Mouse (Mus musculus): ENCODE data around the gene Vmn2r99.

Gene Vmn2r99

GRCm38 (mm10) chr17:19361649-19362048 is at the start of gene Vmn2r99:
TSS of gene Vmn2r99 (plus strand) at chr17:19361949.
- DNase-seq, result no peak

GRCm38 (mm10) chr17:19437623-19438022 is 75.9 kb downstream of the Vmn2r99 start:
- no peak for DNase-seq

- DNase-seq, result no peak
Measured at GRCm38 (mm10) chr17:19444932-19445331, 83.2 kb downstream of the Vmn2r99 start.
